Mouse (Mus musculus) bone marrow macrophage, adult 2 months (primary cell): Measurements from ENCODE around the gene Taf6l. TPM values are rescaled to one million over a fixed set of nuclear protein-coding genes. Genes with fewer than 3 reads are reported as not detected.
"Not testable (repeated sequence)": the region's sequence is repeated elsewhere in the genome, so short reads cannot be mapped to it uniquely, and the experiment has no call there.

Source experiments
- H3K27ac ChIP-seq: 2 replicates; pipeline ENCODE4 v1.5.1; 2012; ENCODE audit warnings: low read depth, low read length; ENCODE audit not compliant: insufficient read depth
- H3K4me1 ChIP-seq: 2 replicates; pipeline ENCODE4 v1.6.1; 2012; ENCODE audit warnings: low read length; ENCODE audit not compliant: control insufficient read depth, insufficient read depth
- H3K4me3 ChIP-seq: 2 replicates; pipeline ENCODE4 v1.5.1; 2012; ENCODE audit warnings: mild to moderate bottlenecking, low read length, moderate library complexity; ENCODE audit not compliant: insufficient read depth
- CTCF ChIP-seq: IDR thresholded peaks from 2 replicates; pipeline ENCODE4 v1.5.1; 2012; ENCODE audit warnings: low read depth, mild to moderate bottlenecking, low read length, moderate library complexity
- POLR2A ChIP-seq: IDR thresholded peaks from 2 replicates; pipeline ENCODE4 v1.6.1; 2012; ENCODE audit warnings: mild to moderate bottlenecking, low read depth, low read length, borderline replicate concordance
- polyA plus RNA-seq: library from polyadenylated mRNA; stranded (reverse); fragments of >200 nt; gene quantifications from 2 replicates; pipeline ENCODE4 v1.2.4, GENCODE M21; 2012; ENCODE audit not compliant: missing spikeins, insufficient read depth, insufficient read length

The Taf6l gene
- polyA plus RNA-seq, 1 experiment, result 18.1 TPM

GRCm38 (mm10) chr19:8741243-8741869 is 44.9 kb downstream of the Taf6l start, which contains the start of gene Stx5a:
Gene Stx5a, plus strand, starts transcription at chr19:8741413.
- TF ChIP-seq CTCF, result no peak
- no peak for TF ChIP-seq POLR2A
- Histone ChIP-seq H3K27ac (peak within 1 kb of the TSS; percentile 93), H3K4me1 (peaks cover 16% of the 10 kb centered on the region), H3K4me3 (peak within 1 kb of the TSS; percentile 98)

DNA sequence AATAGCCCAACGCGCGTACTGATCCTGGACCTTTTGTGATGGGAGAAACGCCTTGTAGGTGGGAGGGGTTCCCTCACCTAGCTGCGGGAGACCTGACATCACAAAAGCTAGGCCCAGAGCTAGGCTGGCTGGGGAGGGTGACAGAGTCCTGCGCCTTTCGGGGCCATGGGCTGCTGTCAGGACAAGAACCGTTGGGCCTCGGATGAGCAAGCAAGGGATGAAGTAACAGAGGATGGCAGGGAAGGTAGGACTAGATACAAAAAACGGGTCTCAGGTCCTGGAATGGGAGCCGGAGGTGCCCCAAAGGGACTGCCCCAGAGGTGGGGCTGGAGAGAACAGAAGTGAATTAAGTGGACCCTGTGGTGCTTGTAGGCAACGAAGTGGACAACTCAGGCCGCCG is 45.6 kb downstream of the Taf6l start, which contains the start of gene 1700092M07Rik:
Gene 1700092M07Rik (plus strand): TSS at position 116 of the 400 bp plus-strand sequence.
- Histone ChIP-seq H3K4me1 (peaks cover 16% of the 10 kb centered on the region), H3K27ac (peak within 1 kb of the TSS; percentile 93), H3K4me3 (peak within 1 kb of the TSS; percentile 98)
- no peak for TF ChIP-seq CTCF
- TF ChIP-seq POLR2A, result no peak

GRCm38 (mm10) chr19:8739646-8740045 is 46.6 kb downstream of the Taf6l start:
- no peak overlapping the region for H3K4me3 ChIP-seq
- TF ChIP-seq CTCF (no peak), POLR2A (no peak)
- H3K4me1 ChIP-seq, result peaks cover 16% of the 10 kb centered on the region
- H3K27ac ChIP-seq, result no peak overlapping the region

- Histone ChIP-seq H3K4me3 (no peak overlapping the region), H3K27ac (no peak overlapping the region), H3K4me1 (peaks cover 16% of the 10 kb centered on the region)
- TF ChIP-seq CTCF, result no peak
- TF ChIP-seq POLR2A, result no peak
Measured at GRCm38 (mm10) chr19:8738911-8739310, 47.3 kb downstream of the Taf6l start.

DNA sequence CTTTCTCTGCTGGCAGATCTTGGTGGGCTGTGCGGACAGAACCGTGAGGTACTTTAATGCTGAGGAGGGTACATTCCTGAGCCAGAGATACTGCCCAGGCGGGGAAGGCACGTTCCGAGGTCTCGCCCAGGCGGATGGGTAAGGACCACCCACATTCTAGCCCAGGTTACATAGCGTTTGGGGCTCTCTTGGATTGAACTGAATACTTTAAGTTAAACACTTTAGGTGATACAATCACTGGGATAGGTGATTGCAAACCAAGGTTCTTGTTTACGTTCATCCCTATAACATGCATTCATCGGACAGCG is 50.1 kb downstream of the Taf6l start:
- Histone ChIP-seq H3K4me1 (peaks cover 7% of the 10 kb centered on the region), H3K4me3 (peak overlapping the region; percentile 96), H3K27ac (peak overlapping the region; percentile 57)
- TF ChIP-seq CTCF (no peak), POLR2A (no peak)

DNA sequence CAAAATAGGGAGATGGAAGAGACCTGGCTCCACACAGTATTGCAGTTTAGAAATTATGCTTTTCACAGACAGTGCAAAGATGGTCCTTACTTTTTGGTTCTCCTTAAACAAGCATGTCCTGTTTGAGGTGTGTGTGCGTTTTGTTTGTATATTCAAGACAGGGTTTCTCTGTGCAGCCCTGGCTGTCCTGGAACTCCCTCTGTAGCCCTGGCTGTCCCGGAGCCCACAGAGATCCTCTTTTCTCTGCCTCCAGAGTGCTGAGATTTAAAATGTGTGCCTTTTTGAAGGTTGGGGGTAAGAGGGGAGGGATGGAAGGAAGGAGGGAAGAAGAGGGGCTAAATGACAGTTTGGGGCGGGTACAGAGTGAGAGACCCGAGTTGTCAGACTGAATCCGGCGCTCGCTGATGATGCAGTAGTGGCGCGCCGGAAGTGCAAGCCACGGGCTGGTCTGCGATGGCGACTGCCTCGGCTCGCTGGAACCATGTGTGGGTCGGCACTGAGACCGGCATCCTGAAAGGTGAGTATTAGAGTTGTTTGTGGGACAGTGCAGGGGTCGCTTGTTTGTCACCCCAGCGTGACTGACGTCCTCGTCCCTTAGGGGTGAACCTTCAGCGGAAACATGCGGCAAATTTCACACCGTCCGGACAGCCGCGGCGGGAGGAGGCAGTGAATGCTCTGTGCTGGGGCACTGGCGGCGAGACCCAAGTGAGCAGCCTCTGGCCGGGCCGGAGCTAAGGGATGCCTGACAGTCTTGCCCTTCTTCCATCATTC is 50.6 kb downstream of the Taf6l start, which contains the start of gene Wdr74:
Gene Wdr74 (plus strand): TSS at position 439 of the 771 bp plus-strand sequence.
- H3K4me3 ChIP-seq, result peak within 1 kb of the TSS; percentile 96
- peaks cover 2% of the 10 kb centered on the region; the same call in 1 of the 2 replicates for H3K4me1 ChIP-seq

DNA sequence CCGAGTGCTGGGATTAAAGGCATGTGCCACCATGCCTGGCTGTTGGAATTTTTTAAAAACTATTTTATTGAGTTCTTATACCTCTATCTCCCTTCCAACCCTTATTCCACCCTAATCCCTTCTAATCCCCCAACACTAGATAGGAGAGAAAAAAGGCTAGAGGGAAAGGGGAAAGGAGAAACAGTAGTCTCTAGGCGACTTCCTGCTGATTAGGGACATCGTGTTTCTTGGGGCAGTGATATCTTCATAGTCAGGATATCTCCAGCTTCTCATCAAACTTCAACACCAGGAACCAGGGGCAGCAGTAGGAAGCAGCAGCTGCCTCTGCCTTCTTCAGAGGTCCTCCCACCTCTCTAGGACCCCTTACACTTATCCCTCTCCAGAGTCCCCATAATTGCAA is 51.9 kb downstream of the Taf6l start:
- Histone ChIP-seq H3K4me3 (no peak overlapping the region), H3K4me1 (peaks cover 2% of the 10 kb centered on the region; the same call in 1 of the 2 replicates), H3K27ac (no peak overlapping the region)
- no peak for TF ChIP-seq CTCF
- no peak for TF ChIP-seq POLR2A

More for the DNA sequence above, 50.6 kb downstream of the Taf6l start, which contains the start of gene Wdr74:
- peak within 1 kb of the TSS; percentile 57 for H3K27ac ChIP-seq
- TF ChIP-seq CTCF (no peak), POLR2A (peak; percentile 65; the same call in 1 of the 2 replicates)

GRCm38 (mm10) chr19:8728335-8729099 is 57.7 kb downstream of the Taf6l start:
- not testable (repeated sequence) for H3K4me3 ChIP-seq, H3K4me1 ChIP-seq, H3K27ac ChIP-seq

- Histone ChIP-seq H3K4me1 (peaks cover 4% of the 10 kb centered on the region), H3K4me3 (no peak overlapping the region), H3K27ac (no peak overlapping the region)
- TF ChIP-seq POLR2A (no peak), CTCF (no peak)
Measured at GRCm38 (mm10) chr19:8727495-8728114, 58.6 kb downstream of the Taf6l start.
